Mouse (Mus musculus) olfactory bulb, adult 2 months (tissue): Measurements from ENCODE around the gene Irgm2.

Source experiments
- CTCF ChIP-seq: fragments of 200-500 bp; IDR thresholded peaks from 2 replicates; pipeline ENCODE4 v1.5.1; 2012; ENCODE audit warnings: low read depth, mild to moderate bottlenecking, low read length, moderate library complexity; ENCODE audit not compliant: insufficient read depth
- POLR2A ChIP-seq: fragments of 200-500 bp; IDR thresholded peaks from 2 replicates; pipeline ENCODE4 v1.6.1; 2012; ENCODE audit warnings: mild to moderate bottlenecking, low read depth, low read length, moderate library complexity; ENCODE audit not compliant: insufficient read depth

DNA sequence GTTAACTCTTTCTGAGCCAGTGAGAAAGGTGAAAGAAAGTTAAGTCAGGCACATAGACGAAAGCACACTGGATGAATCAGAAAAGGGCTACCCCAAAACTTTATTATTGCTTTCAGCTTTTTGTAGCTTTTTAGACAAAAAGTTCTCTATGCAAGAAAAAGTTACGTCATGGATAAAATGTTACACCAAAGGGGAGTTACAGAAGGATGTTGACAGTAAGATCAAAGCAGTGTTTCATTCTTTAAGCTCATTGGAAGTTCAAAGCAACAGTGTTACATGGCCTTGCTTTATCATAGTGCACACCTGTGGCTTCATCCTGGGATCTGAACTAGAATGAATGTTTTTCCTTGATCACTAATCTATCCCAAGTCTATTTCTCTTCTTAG is 12.3 kb downstream of the Irgm2 start:
- TF ChIP-seq POLR2A (no peak), CTCF (no peak)
